22 mouse cellular contexts compared by ENCODE assay signal in genomic region chr7:41502402-41502801, GRCm38 (mm10). TPM values are rescaled to one million over a fixed set of nuclear protein-coding genes. Genes with fewer than 3 reads are reported as not detected.
A peak's percentile ranks its signal among the peaks of the same experiment; 100 is the strongest.
DNase-seq lines count a peak whose midpoint lies in the region; ATAC-seq and TF ChIP-seq lines count a peak whose summit lies in the region.
"Had no signal": no experiment of that assay in that cellular context is flagged by ENCODE, and none has a peak within 500 bp of the region (broad histone marks: within the 10 kb centered on the region; RNA-seq: fewer than 3 reads in every experiment).

No protein-coding gene starts in this region.

- H3K4me1 ChIP-seq in intestine, postnatal 0 days (replicated peaks; ENCODE audit: control insufficient read depth, insufficient read depth, low read length), result no peaks in the 10 kb centered on the region
- H3K4me1 ChIP-seq in intestine, embryonic 15.5 days (replicated peaks), result no peaks in the 10 kb centered on the region
- 0 out of 2 replicates have a peak, but pooled peaks cover 3% of the 10 kb centered on the region for H3K4me1 ChIP-seq in liver, postnatal 0 days (ENCODE audit: insufficient read depth)
- peaks cover 8% of the 10 kb centered on the region; the same call in 1 of the 2 replicates for H3K4me1 ChIP-seq in liver, embryonic 12.5 days
- H3K4me1 ChIP-seq in forebrain, embryonic 14.5 days (ENCODE audit: control insufficient read depth, insufficient read depth, low read length), result no peaks in the 10 kb centered on the region
- H3K4me1 ChIP-seq: embryonic facial prominence, embryonic 12.5 days; heart, embryonic 12.5 days; limb, embryonic 12.5 days; neural tube, embryonic 12.5 days; stomach, embryonic 15.5 days had no signal

- H3K4me3 ChIP-seq in intestine, postnatal 0 days (ENCODE audit: low read depth, low read length), result no peak overlapping the region
- H3K4me3 ChIP-seq in intestine, embryonic 15.5 days (replicated peaks), result no peak overlapping the region
- H3K4me3 ChIP-seq in liver, postnatal 0 days (ENCODE audit: low read depth, low read length), result no peak overlapping the region
- no peak overlapping the region for H3K4me3 ChIP-seq in liver, embryonic 12.5 days
- H3K4me3 ChIP-seq in forebrain, embryonic 14.5 days (ENCODE audit: low read depth, low read length), result no peak overlapping the region
- H3K4me3 ChIP-seq: embryonic facial prominence, embryonic 12.5 days; heart, embryonic 12.5 days; limb, embryonic 12.5 days; midbrain, embryonic 10.5 days; neural tube, embryonic 12.5 days; stomach, embryonic 15.5 days had no signal

- no peak for TF ChIP-seq EP300 in liver, postnatal 0 days (IDR thresholded peaks at IDR 0.05; ENCODE audit: low read depth)

- no peak overlapping the region for H3K27ac ChIP-seq in intestine, postnatal 0 days (ENCODE audit: low read depth, low read length)
- no peak overlapping the region for H3K27ac ChIP-seq in intestine, embryonic 15.5 days
- H3K27ac ChIP-seq in liver, postnatal 0 days (ENCODE audit: low read depth), result no peak overlapping the region
- H3K27ac ChIP-seq in liver, embryonic 12.5 days, result no peak overlapping the region
- H3K27ac ChIP-seq in forebrain, embryonic 14.5 days (ENCODE audit: low read depth, low read length), result no peak overlapping the region
- H3K27ac ChIP-seq: embryonic facial prominence, embryonic 12.5 days; limb, embryonic 12.5 days; midbrain, embryonic 10.5 days; neural tube, embryonic 12.5 days; stomach, embryonic 15.5 days had no signal

- H3K27me3 ChIP-seq in intestine, postnatal 0 days (replicated peaks; ENCODE audit: control insufficient read depth, insufficient read depth, low read length), result no peaks in the 10 kb centered on the region
- H3K27me3 ChIP-seq in intestine, embryonic 15.5 days (replicated peaks), result no peaks in the 10 kb centered on the region
- no peaks in the 10 kb centered on the region for H3K27me3 ChIP-seq in liver, postnatal 0 days (ENCODE audit: insufficient read depth, low read length)
- no peaks in the 10 kb centered on the region for H3K27me3 ChIP-seq in liver, embryonic 12.5 days (replicated peaks)
- H3K27me3 ChIP-seq in forebrain, embryonic 14.5 days (replicated peaks; ENCODE audit: control insufficient read depth, insufficient read depth, low read length), result no peaks in the 10 kb centered on the region
- H3K27me3 ChIP-seq: embryonic facial prominence, embryonic 12.5 days; heart, embryonic 12.5 days; limb, embryonic 12.5 days; neural tube, embryonic 12.5 days; stomach, embryonic 15.5 days had no signal

- DNase-seq in liver, postnatal 0 days, result no peak
- DNase-seq in ES-CJ7 (ENCODE audit: low read depth, low spot score), result peak; percentile 65
- DNase-seq in right cerebral cortex, postnatal 14 days, result no peak
- no peak for DNase-seq in forebrain, embryonic 14.5 days (ENCODE audit: low spot score)
- DNase-seq: adrenal gland, adult 8-10 months; gastrocnemius, postnatal 10 days; heart, postnatal 36 days; lung, adult 2 months; lung, postnatal 36 days; thymus, adult 2 months had no signal

- no peaks in the 10 kb centered on the region for H3K9me3 ChIP-seq in intestine, postnatal 0 days (ENCODE audit: control insufficient read depth)
- no peaks in the 10 kb centered on the region for H3K9me3 ChIP-seq in intestine, embryonic 15.5 days
- no peaks in the 10 kb centered on the region for H3K9me3 ChIP-seq in liver, postnatal 0 days (ENCODE audit: low read length)
- no peaks in the 10 kb centered on the region for H3K9me3 ChIP-seq in liver, embryonic 12.5 days (replicated peaks)
- H3K9me3 ChIP-seq in forebrain, embryonic 14.5 days (replicated peaks; ENCODE audit: control insufficient read depth, low read length), result no peaks in the 10 kb centered on the region
- H3K9me3 ChIP-seq: stomach, embryonic 15.5 days had no signal

- 0 out of 2 replicates have a peak, but pooled peaks have one; percentile 12 for TF ChIP-seq CTCF in intestine, postnatal 0 days (IDR thresholded peaks at IDR 0.05; ENCODE audit: low read depth)
- TF ChIP-seq CTCF in liver, postnatal 0 days (IDR thresholded peaks at IDR 0.05; ENCODE audit: low read depth), result peak; percentile 32

- 47% methylated on average over 1 of the region's 1 CpGs for WGBS in intestine, postnatal 0 days
- WGBS in intestine, embryonic 15.5 days, result 47% methylated on average over 1 of the region's 1 CpGs
- WGBS in liver, postnatal 0 days (ENCODE audit: insufficient replicate concordance), result 38% methylated on average over 1 of the region's 1 CpGs
- WGBS in liver, embryonic 12.5 days (ENCODE audit: insufficient replicate concordance), result 41% methylated on average over 1 of the region's 1 CpGs
- 65% methylated on average over 1 of the region's 1 CpGs for WGBS in forebrain, embryonic 14.5 days

- no peak overlapping the region for H3K4me2 ChIP-seq in intestine, postnatal 0 days (replicated peaks; ENCODE audit: low read depth)
- H3K4me2 ChIP-seq in intestine, embryonic 15.5 days (replicated peaks), result no peak overlapping the region
- H3K4me2 ChIP-seq in liver, postnatal 0 days (ENCODE audit: low read depth, low read length), result no peak overlapping the region
- no peak overlapping the region for H3K4me2 ChIP-seq in liver, embryonic 12.5 days
- H3K4me2 ChIP-seq in forebrain, embryonic 14.5 days (ENCODE audit: low read length), result no peak overlapping the region
- H3K4me2 ChIP-seq: embryonic facial prominence, embryonic 12.5 days; heart, embryonic 12.5 days; limb, embryonic 12.5 days; neural tube, embryonic 12.5 days; stomach, embryonic 15.5 days had no signal

- no peaks in the 10 kb centered on the region for H3K36me3 ChIP-seq in intestine, postnatal 0 days (ENCODE audit: control insufficient read depth, insufficient read depth)
- no peaks in the 10 kb centered on the region for H3K36me3 ChIP-seq in intestine, embryonic 15.5 days
- no peaks in the 10 kb centered on the region for H3K36me3 ChIP-seq in liver, postnatal 0 days (replicated peaks; ENCODE audit: insufficient read depth, low read length)
- no peaks in the 10 kb centered on the region for H3K36me3 ChIP-seq in liver, embryonic 12.5 days
- H3K36me3 ChIP-seq in forebrain, embryonic 14.5 days (ENCODE audit: control insufficient read depth, insufficient read depth, low read length), result no peaks in the 10 kb centered on the region
- H3K36me3 ChIP-seq: embryonic facial prominence, embryonic 12.5 days; heart, embryonic 12.5 days; limb, embryonic 12.5 days; midbrain, embryonic 10.5 days; neural tube, embryonic 12.5 days; stomach, embryonic 15.5 days had no signal

- no peak overlapping the region for H3K9ac ChIP-seq in intestine, postnatal 0 days (ENCODE audit: low read depth, low read length)
- no peak overlapping the region for H3K9ac ChIP-seq in intestine, embryonic 15.5 days
- no peak overlapping the region for H3K9ac ChIP-seq in liver, postnatal 0 days (replicated peaks)
- H3K9ac ChIP-seq in liver, embryonic 12.5 days, result no peak overlapping the region
- no peak overlapping the region for H3K9ac ChIP-seq in forebrain, embryonic 14.5 days (ENCODE audit: low read length)
- H3K9ac ChIP-seq: embryonic facial prominence, embryonic 12.5 days; heart, embryonic 12.5 days; limb, embryonic 12.5 days; neural tube, embryonic 12.5 days; stomach, embryonic 15.5 days had no signal

- no peak for ATAC-seq in intestine, postnatal 0 days
- no peak for ATAC-seq in intestine, embryonic 15.5 days
- ATAC-seq in liver, postnatal 0 days, result no peak
- ATAC-seq in liver, embryonic 12.5 days, result no peak
- no peak for ATAC-seq in forebrain, embryonic 14.5 days
- ATAC-seq: hindbrain, embryonic 16.5 days had no signal

RNA-seq across cellular contexts. Expression of gene AW146154, which starts 2.7 kb away (rescaled TPM):
- 5.5 and 6.3 TPM in 2 replicates for polyA plus RNA-seq in intestine, postnatal 0 days (2015; fragmentation: Nextera tagmentation; extraction: Ambion mirVana)
- 8.7 and 10.8 TPM in 2 replicates for polyA plus RNA-seq in intestine, embryonic 15.5 days (2015; fragmentation: Nextera tagmentation; extraction: Ambion mirVana)
- polyA plus RNA-seq in liver, postnatal 0 days (2015; fragmentation: Nextera tagmentation; extraction: Ambion mirVana), result 2.3 and 2.8 TPM in 2 replicates
- polyA plus RNA-seq in liver, embryonic 12.5 days (2016; fragmentation: Nextera tagmentation; extraction: Ambion mirVana), result 4.1 and 4.5 TPM in 2 replicates
- polyA plus RNA-seq in forebrain, embryonic 14.5 days (2014; fragmentation: Nextera tagmentation; extraction: Ambion mirVana), result 5.1 and 5.2 TPM in 2 replicates

RNA-seq across cellular contexts. Expression of gene Gm20449, which starts 3.2 kb away (rescaled TPM):
- not detected in 2 replicates for polyA plus RNA-seq in intestine, postnatal 0 days (2015; fragmentation: Nextera tagmentation; extraction: Ambion mirVana)
- polyA plus RNA-seq in intestine, embryonic 15.5 days (2015; fragmentation: Nextera tagmentation; extraction: Ambion mirVana), result 0.06 TPM in 2 replicates
- not detected in 2 replicates for polyA plus RNA-seq in liver, postnatal 0 days (2015; fragmentation: Nextera tagmentation; extraction: Ambion mirVana)
- polyA plus RNA-seq in liver, embryonic 12.5 days (2016; fragmentation: Nextera tagmentation; extraction: Ambion mirVana), result 0.05 TPM in 1 of 2 replicates, not detected in the other
- 0.10 TPM in 1 of 2 replicates, not detected in the other for polyA plus RNA-seq in forebrain, embryonic 14.5 days (2014; fragmentation: Nextera tagmentation; extraction: Ambion mirVana)
- polyA plus RNA-seq: kidney, embryonic 14.5 days; spleen, adult 2 months had no signal

RNA-seq across cellular contexts. Expression of gene Vmn2r57, which starts 53.9 kb away (rescaled TPM):
- 0.07 TPM in 2 replicates for polyA plus RNA-seq in intestine, postnatal 0 days (2015; fragmentation: Nextera tagmentation; extraction: Ambion mirVana)
- 0.18 and 0.24 TPM in 2 replicates for polyA plus RNA-seq in intestine, embryonic 15.5 days (2015; fragmentation: Nextera tagmentation; extraction: Ambion mirVana)
- polyA plus RNA-seq in liver, postnatal 0 days (2015; fragmentation: Nextera tagmentation; extraction: Ambion mirVana), result 0.01 and 0.02 TPM in 2 replicates
- 0.07 and 0.08 TPM in 2 replicates for polyA plus RNA-seq in liver, embryonic 12.5 days (2016; fragmentation: Nextera tagmentation; extraction: Ambion mirVana)
- polyA plus RNA-seq in forebrain, embryonic 14.5 days (2014; fragmentation: Nextera tagmentation; extraction: Ambion mirVana), result 0.24 and 0.28 TPM in 2 replicates
